Mouse (Mus musculus) G1E (cell line): ENCODE data around the gene Col4a3. TPM values are rescaled to one million over a fixed set of nuclear protein-coding genes. Genes with fewer than 3 reads are reported as not detected.

Source experiments
- ATAC-seq: 2 replicates; pipeline ENCODE4 v1.8.0; 2016; ENCODE audit warnings: mild to moderate bottlenecking; ENCODE audit not compliant: insufficient number of reproducible peaks, poor library complexity, low FRiP score, severe bottlenecking; ENCODE audit errors: extremely low read depth
- DNase-seq: peaks from one replicate; pipeline ENCODE4 v3.0.0; 2012; ENCODE audit warnings: low spot score
- H3K27me3 ChIP-seq: 2 replicates; pipeline ENCODE4 v1.6.1; 2012; ENCODE audit warnings: mild to moderate bottlenecking, low read length, inconsistent platforms; ENCODE audit not compliant: insufficient read depth
- H3K36me3 ChIP-seq: replicated peaks from 2 replicates; pipeline ENCODE3; 2012; ENCODE audit warnings: mild to moderate bottlenecking, inconsistent platforms
- H3K4me1 ChIP-seq: 2 replicates; pipeline ENCODE4 v1.6.1; 2012; ENCODE audit warnings: low read depth, low read length, inconsistent platforms, mixed read lengths; ENCODE audit not compliant: insufficient read depth
- H3K4me3 ChIP-seq: 2 replicates; pipeline ENCODE4 v1.5.1; 2012; ENCODE audit warnings: low read depth, mild to moderate bottlenecking, inconsistent platforms, low read length, moderate library complexity, mixed read lengths
- H3K9me3 ChIP-seq: replicated peaks from 2 replicates; pipeline ENCODE4 v1.6.1; 2012; ENCODE audit warnings: inconsistent platforms
- CTCF ChIP-seq: IDR thresholded peaks from 2 replicates; pipeline ENCODE4 v1.5.1; 2012; ENCODE audit warnings: low read depth, low read length, inconsistent platforms, mixed read lengths
- GATA1 ChIP-seq: IDR thresholded peaks from 2 replicates; pipeline ENCODE4 v1.6.1; 2012; ENCODE audit warnings: borderline replicate concordance, low read length, inconsistent platforms, mixed read lengths
- GATA2 ChIP-seq: IDR thresholded peaks from 2 replicates; pipeline ENCODE4 v1.6.1; 2012; ENCODE audit warnings: low read depth, low read length, inconsistent platforms, borderline replicate concordance
- POLR2AphosphoS5 ChIP-seq: IDR thresholded peaks from 2 replicates; pipeline ENCODE4 v1.6.1; 2012; ENCODE audit warnings: low read depth, low read length, inconsistent platforms; ENCODE audit not compliant: insufficient replicate concordance
- TAL1 ChIP-seq: conservative IDR thresholded peaks from 2 replicates; pipeline ENCODE4 v1.6.1; 2012; ENCODE audit warnings: low read depth, low read length, inconsistent platforms, mixed read lengths
- polyA plus RNA-seq: library from polyadenylated mRNA; stranded (reverse); fragments of >175 nt; gene quantifications from 2 replicates; pipeline ENCODE4 v1.2.3, GENCODE M21; 2012
- total RNA-seq, 2 experiments: library from RNA; stranded (forward) in 1 of 2; stranded (reverse) in 1 of 2; fragments of 200-1000 nt in 1 of 2; fragments of >200 nt in 1 of 2; fragmentation: Nextera tagmentation in 1 of 2; gene quantifications; 2 replicates each; pipeline ENCODE4 v1.2.3; 2014 to 2017

The Col4a3 gene
- total and polyA plus RNA-seq, 3 experiments: 6.1 to 21.2 (median 6.4) TPM

DNA sequence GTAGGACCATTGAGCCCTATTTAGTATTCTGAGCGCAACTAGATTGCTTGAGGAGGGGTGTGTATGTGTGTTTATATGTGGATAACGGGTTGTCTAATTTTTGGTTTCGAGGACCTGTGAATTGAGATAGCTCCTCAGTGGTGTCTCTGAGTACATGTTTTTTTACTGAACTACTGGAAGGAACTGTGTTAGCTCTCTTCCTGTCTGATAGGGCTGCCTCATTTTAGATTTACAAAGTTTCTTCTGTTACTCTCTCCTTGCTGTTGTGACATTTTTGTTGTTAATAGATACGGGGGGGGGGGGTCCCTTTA, 139.1 kb downstream of the Col4a3 start:
- no peak for TF ChIP-seq GATA1
- no peak for TF ChIP-seq GATA2
- TF ChIP-seq CTCF: no peak
- TF ChIP-seq TAL1: no peak
- TF ChIP-seq POLR2AphosphoS5: no peak

DNA sequence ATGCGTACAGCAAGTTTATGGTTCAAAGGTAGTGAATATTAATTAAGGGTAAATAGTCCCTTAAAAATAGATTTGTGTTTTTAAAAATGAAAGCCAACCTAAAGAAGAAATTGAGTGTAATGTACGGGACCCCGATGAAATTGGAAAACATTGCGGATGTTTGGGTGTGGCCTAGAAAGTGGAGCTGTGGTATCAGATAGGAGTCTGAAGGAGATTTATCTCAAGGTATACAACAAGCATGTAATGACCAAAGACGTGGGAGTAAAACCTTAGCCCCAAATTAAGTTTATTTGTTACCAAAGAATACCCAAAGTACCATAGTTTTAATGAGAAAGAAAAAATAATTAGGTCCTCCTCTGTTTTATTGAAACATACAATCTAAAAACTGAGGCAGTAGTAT, 139.8 kb downstream of the Col4a3 start:
- peak overlapping the region; percentile 79 for H3K4me3 ChIP-seq

More for the DNA sequence above, 139.1 kb downstream of the Col4a3 start:
- Histone ChIP-seq H3K9me3 (no peaks in the 10 kb centered on the region), H3K4me1 (peaks cover 31% of the 10 kb centered on the region), H3K4me3 (peak overlapping the region; percentile 79), H3K36me3 (peaks cover 38% of the 10 kb centered on the region), H3K27me3 (no peaks in the 10 kb centered on the region)
- ATAC-seq (peak; percentile 3; the same call in 1 of the 2 replicates), DNase-seq (no peak)

DNA sequence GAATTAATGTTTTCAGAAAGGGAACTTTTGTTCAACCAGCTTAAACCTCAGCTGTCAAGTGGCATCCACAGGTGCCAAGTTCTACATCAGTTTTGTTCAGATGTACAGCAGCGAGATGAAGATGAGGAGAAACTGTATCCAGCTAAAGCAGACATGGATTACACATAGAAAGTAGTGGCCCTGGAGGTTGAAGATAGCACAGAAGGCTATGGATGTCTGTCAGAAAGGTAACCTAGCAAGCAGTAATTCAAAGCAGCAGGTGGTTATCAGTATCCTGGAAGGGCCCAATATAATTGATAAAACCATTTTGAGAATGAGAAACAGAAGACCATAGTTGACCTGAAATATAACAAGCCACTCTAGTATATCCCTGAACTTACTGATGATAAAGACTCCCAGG, 146.6 kb downstream of the Col4a3 start:
- Histone ChIP-seq H3K9me3 (no peaks in the 10 kb centered on the region), H3K4me1 (peaks cover 12% of the 10 kb centered on the region), H3K27me3 (no peaks in the 10 kb centered on the region), H3K36me3 (peaks cover 97% of the 10 kb centered on the region), H3K4me3 (no peak overlapping the region)
- ATAC-seq (peak; percentile 2; the same call in 1 of the 2 replicates), DNase-seq (no peak)
- TF ChIP-seq TAL1 (no peak), GATA1 (no peak), CTCF (no peak), GATA2 (no peak), POLR2AphosphoS5 (no peak)

More for the DNA sequence above, 139.8 kb downstream of the Col4a3 start:
- DNase-seq (no peak), ATAC-seq (peak; percentile 43; the same call in 1 of the 2 replicates)
- H3K4me1 ChIP-seq: peaks cover 28% of the 10 kb centered on the region
- no peaks in the 10 kb centered on the region for H3K27me3 ChIP-seq
- H3K36me3 ChIP-seq: peaks cover 44% of the 10 kb centered on the region
- no peaks in the 10 kb centered on the region for H3K9me3 ChIP-seq
- TF ChIP-seq TAL1: no peak
- no peak for TF ChIP-seq CTCF
- TF ChIP-seq POLR2AphosphoS5: no peak
- no peak for TF ChIP-seq GATA2
- no peak for TF ChIP-seq GATA1

- Histone ChIP-seq H3K36me3 (peaks cover 88% of the 10 kb centered on the region), H3K4me1 (peaks cover 5% of the 10 kb centered on the region; the same call in 1 of the 2 replicates), H3K9me3 (no peaks in the 10 kb centered on the region), H3K4me3 (no peak overlapping the region), H3K27me3 (no peaks in the 10 kb centered on the region)
- no peak for DNase-seq
- no peak for ATAC-seq
- TF ChIP-seq POLR2AphosphoS5 (no peak), CTCF (no peak), GATA2 (no peak), GATA1 (no peak), TAL1 (no peak)
These were observed 151.3 kb downstream of the Col4a3 start for GRCm38 (mm10) chr1:82738066-82738465.

GRCm38 (mm10) chr1:82741539-82741938, 154.8 kb downstream of the Col4a3 start:
- no peak overlapping the region for H3K4me3 ChIP-seq
- H3K36me3 ChIP-seq: peaks cover 78% of the 10 kb centered on the region
- H3K4me1 ChIP-seq: peaks cover 12% of the 10 kb centered on the region
- no peaks in the 10 kb centered on the region for H3K9me3 ChIP-seq
- ATAC-seq (no peak), DNase-seq (no peak)
- no peaks in the 10 kb centered on the region for H3K27me3 ChIP-seq
- TF ChIP-seq CTCF: no peak
- TF ChIP-seq GATA2: no peak
- TF ChIP-seq POLR2AphosphoS5: no peak
- TF ChIP-seq TAL1: no peak
- no peak for TF ChIP-seq GATA1

GRCm38 (mm10) chr1:82743962-82744361, 157.2 kb downstream of the Col4a3 start:
- no peak for DNase-seq
- H3K4me3 ChIP-seq: no peak overlapping the region
- peaks cover 69% of the 10 kb centered on the region for H3K36me3 ChIP-seq
- peaks cover 32% of the 10 kb centered on the region for H3K4me1 ChIP-seq
- no peaks in the 10 kb centered on the region for H3K27me3 ChIP-seq
- TF ChIP-seq GATA2 (no peak), CTCF (no peak), POLR2AphosphoS5 (no peak), TAL1 (no peak), GATA1 (no peak)
- no peak for ATAC-seq
- H3K9me3 ChIP-seq: no peaks in the 10 kb centered on the region

DNA sequence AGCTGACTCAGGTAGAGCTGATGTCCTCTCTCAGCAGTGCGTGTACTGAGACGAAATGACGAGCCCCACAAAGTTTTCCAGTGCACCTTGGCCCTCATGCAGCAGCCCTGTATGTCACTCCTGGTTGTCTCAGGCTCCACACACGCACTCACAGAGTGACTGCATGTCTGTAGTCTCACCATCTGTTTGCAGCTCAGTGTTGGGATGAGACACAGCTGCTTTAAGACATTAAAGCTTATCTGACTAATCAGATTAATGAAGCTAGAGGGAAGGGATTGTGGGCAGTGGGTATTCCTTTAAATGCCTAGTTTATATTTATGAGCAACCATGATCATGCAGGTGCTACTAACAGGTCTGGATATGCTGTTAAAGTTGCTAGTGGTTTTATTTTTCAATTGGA, 159.7 kb downstream of the Col4a3 start:
- Histone ChIP-seq H3K27me3 (no peaks in the 10 kb centered on the region), H3K4me3 (no peak overlapping the region), H3K36me3 (peaks cover 72% of the 10 kb centered on the region), H3K9me3 (no peaks in the 10 kb centered on the region), H3K4me1 (peaks cover 33% of the 10 kb centered on the region)
- ATAC-seq (0 out of 2 replicates have a peak, but pooled peaks have one; percentile 18), DNase-seq (no peak)
- no peak for TF ChIP-seq GATA2
- no peak for TF ChIP-seq GATA1
- no peak for TF ChIP-seq POLR2AphosphoS5
- TF ChIP-seq CTCF: no peak
- no peak for TF ChIP-seq TAL1
